Mouse (Mus musculus) E14TG2a.4 (cell line): ENCODE data around the gene Aspscr1.
A peak's percentile ranks its signal among the peaks of the same experiment; 100 is the strongest.

Experiments used
- CTCF ChIP-seq: conservative IDR thresholded peaks from 2 replicates; pipeline ENCODE4 v1.5.1; 2014; ENCODE audit warnings: low read length
- NANOG ChIP-seq: IDR thresholded peaks from 2 replicates; pipeline ENCODE4 v1.6.1; 2014; ENCODE audit warnings: borderline replicate concordance, low read length, mixed read lengths

DNA sequence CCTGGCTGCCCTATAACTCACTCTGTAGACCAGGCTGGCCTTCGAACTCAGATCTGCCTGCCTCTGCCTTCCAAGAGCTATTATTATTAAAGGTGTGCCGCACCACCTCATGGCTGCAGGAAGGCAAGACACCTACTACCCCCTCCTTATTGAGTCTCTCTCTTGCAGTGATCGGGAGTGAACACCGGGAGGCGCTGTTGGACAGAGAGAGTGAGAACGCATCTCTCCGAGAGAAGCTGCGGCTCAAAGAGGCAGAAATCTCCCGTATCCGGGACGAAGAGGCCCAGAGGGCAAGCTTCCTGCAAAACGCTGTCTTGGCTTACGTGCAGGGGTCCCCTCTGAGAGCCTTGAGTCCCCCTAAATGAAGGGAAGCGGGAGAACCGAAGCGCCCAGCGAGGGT is 47.7 kb downstream of the Aspscr1 start:
- TF ChIP-seq CTCF (peak; percentile 87), NANOG (no peak)
